Mouse (Mus musculus): ENCODE data around the gene Tmem63a. TPM values are rescaled to one million over a fixed set of nuclear protein-coding genes. Genes with fewer than 3 reads are reported as not detected.

The Tmem63a gene
- total RNA-seq, 2 experiments from 2014 or later = 20.4 to 23.8 TPM

- no peak for DNase-seq (ENCODE audit: low spot score in 2 of 2)
- Histone ChIP-seq H3K27ac (peak overlapping the region; percentile 44; the same call in 1 of the 2 replicates), H3K4me3 (no peak overlapping the region)
- TF ChIP-seq CTCF (conservative IDR thresholded peaks at IDR 0.05) = no peak
Observed at GRCm38 (mm10) chr1:181009754-181010153, 67.6 kb downstream of the Tmem63a start.

GRCm38 (mm10) chr1:181010171-181010932, 68.2 kb downstream of the Tmem63a start:
- Histone ChIP-seq H3K4me3 (no peak overlapping the region), H3K27ac (peak overlapping the region; percentile 44; the same call in 1 of the 2 replicates)
- no peak for TF ChIP-seq CTCF (conservative IDR thresholded peaks at IDR 0.05)
- DNase-seq (ENCODE audit: low spot score in 2 of 2) = no peak

GRCm38 (mm10) chr1:181011601-181012000, 69.5 kb downstream of the Tmem63a start:
- Histone ChIP-seq H3K27ac (no peak overlapping the region), H3K4me3 (no peak overlapping the region)
- TF ChIP-seq CTCF (conservative IDR thresholded peaks at IDR 0.05) = no peak
- no peak for DNase-seq (ENCODE audit: low spot score in 2 of 2)

- Histone ChIP-seq H3K27ac (no peak overlapping the region), H3K4me3 (no peak overlapping the region)
- DNase-seq (ENCODE audit: low spot score in 2 of 2) = no peak
- no peak for TF ChIP-seq CTCF (conservative IDR thresholded peaks at IDR 0.05)
Observed at GRCm38 (mm10) chr1:181012416-181012815, 70.3 kb downstream of the Tmem63a start.

- no peak overlapping the region for H3K27ac ChIP-seq
- no peak for TF ChIP-seq CTCF (conservative IDR thresholded peaks at IDR 0.05)
- no peak for DNase-seq (ENCODE audit: low spot score in 2 of 2)
- no peak overlapping the region for H3K4me3 ChIP-seq
Observed at GRCm38 (mm10) chr1:181013446-181013845, 71.3 kb downstream of the Tmem63a start.

GRCm38 (mm10) chr1:181014731-181015500, 72.8 kb downstream of the Tmem63a start:
- no peak for DNase-seq (ENCODE audit: low spot score in 2 of 2)
- peak overlapping the region; percentile 88 for H3K27ac ChIP-seq
- no peak overlapping the region for H3K4me3 ChIP-seq
- no peak for TF ChIP-seq CTCF (conservative IDR thresholded peaks at IDR 0.05)

GRCm38 (mm10) chr1:181015558-181015957, 73.4 kb downstream of the Tmem63a start:
- DNase-seq (ENCODE audit: low spot score in 2 of 2) = peak; percentile 19 to 26

GRCm38 (mm10) chr1:181016045-181016444, 73.9 kb downstream of the Tmem63a start:
- TF ChIP-seq CTCF (conservative IDR thresholded peaks at IDR 0.05) = no peak
- Histone ChIP-seq H3K4me3 (peak overlapping the region; percentile 58; the same call in 1 of the 2 replicates), H3K27ac (peak overlapping the region; percentile 88)
- no peak for DNase-seq (ENCODE audit: low spot score in 2 of 2)

More at GRCm38 (mm10) chr1:181015558-181015957, 73.4 kb downstream of the Tmem63a start:
- no peak for TF ChIP-seq CTCF (conservative IDR thresholded peaks at IDR 0.05)
- Histone ChIP-seq H3K27ac (peak overlapping the region; percentile 88), H3K4me3 (no peak overlapping the region; the same call in 1 of the 2 replicates)

- DNase-seq (ENCODE audit: low spot score in 2 of 2) = peak; percentile 40 to 53
- Histone ChIP-seq H3K4me3 (peak overlapping the region; percentile 58), H3K27ac (peak overlapping the region; percentile 88)
- TF ChIP-seq CTCF (conservative IDR thresholded peaks at IDR 0.05) = no peak
Observed at GRCm38 (mm10) chr1:181016532-181017131, 74.5 kb downstream of the Tmem63a start.

- H3K4me3 ChIP-seq = peak overlapping the region; percentile 58
- peak overlapping the region; percentile 88 for H3K27ac ChIP-seq
- no peak for TF ChIP-seq CTCF (conservative IDR thresholded peaks at IDR 0.05)
- peak; percentile 59 to 62 for DNase-seq (ENCODE audit: low spot score in 2 of 2)
Observed at GRCm38 (mm10) chr1:181017212-181017711, 75.1 kb downstream of the Tmem63a start.

- TF ChIP-seq CTCF (conservative IDR thresholded peaks at IDR 0.05) = no peak
- H3K4me3 ChIP-seq = no peak overlapping the region
- no peak overlapping the region for H3K27ac ChIP-seq
- DNase-seq (ENCODE audit: low spot score in 2 of 2) = no peak
Observed at GRCm38 (mm10) chr1:181017890-181018420, 75.8 kb downstream of the Tmem63a start.

GRCm38 (mm10) chr1:181020756-181021487, 78.8 kb downstream of the Tmem63a start, which contains the start of gene Ephx1:
Ephx1 (minus strand) TSS chr1:181020904.
- DNase-seq (ENCODE audit: low spot score in 2 of 2) = no peak
- no peak for TF ChIP-seq CTCF (conservative IDR thresholded peaks at IDR 0.05)
- H3K27ac ChIP-seq = no peak within 1 kb of the TSS
- no peak within 1 kb of the TSS for H3K4me3 ChIP-seq
